Mouse (Mus musculus): ENCODE results near the gene Abca5.

- no peak for TF ChIP-seq ZNF384 (IDR thresholded peaks at IDR 0.05; ENCODE audit: low read depth, low read length)
- no peak for TF ChIP-seq CHD2 (IDR thresholded peaks at IDR 0.05; ENCODE audit: low read depth, low read length)
- TF ChIP-seq ZC3H11A (IDR thresholded peaks at IDR 0.05; ENCODE audit: borderline replicate concordance, low read depth, low read length): no peak
Measured at GRCm38 (mm10) chr11:110336814-110337288, 665 bp downstream of the Abca5 start.
